Mouse (Mus musculus) ES-E14 (cell line): ENCODE measurements around the gene Arl4d. TPM values are rescaled to one million over a fixed set of nuclear protein-coding genes. Genes with fewer than 3 reads are reported as not detected.
A peak's percentile ranks its signal among the peaks of the same experiment; 100 is the strongest.

Experiments used
- DNase-seq: peaks from one replicate; pipeline ENCODE4 v3.0.0-alpha.2; 2013; ENCODE audit warnings: low read depth, low spot score
- H3K27ac ChIP-seq: 2 replicates; pipeline ENCODE4 v1.5.1; 2012; ENCODE audit warnings: low read depth, mild to moderate bottlenecking, low read length, moderate library complexity, mixed read lengths; ENCODE audit not compliant: poor library complexity, insufficient read depth, severe bottlenecking
- H3K36me3 ChIP-seq: 2 replicates; pipeline ENCODE4 v1.6.1; 2012; ENCODE audit warnings: mild to moderate bottlenecking, low read length, moderate library complexity, mixed read lengths; ENCODE audit not compliant: control insufficient read depth, poor library complexity, insufficient read depth, severe bottlenecking
- H3K4me1 ChIP-seq, 2 experiments: fragments of 150-350 bp in 1 of 2; sonication (generic) in 1 of 2; 2 replicates each; pipeline ENCODE4 v1.6.1; 2012; ENCODE audit warnings: low read length in 2 of 2, mild to moderate bottlenecking in 1 of 2, mixed read lengths in 1 of 2; ENCODE audit not compliant: control insufficient read depth in 2 of 2, insufficient read depth in 2 of 2, poor library complexity in 1 of 2
- H3K4me3 ChIP-seq, 2 experiments: fragments of 150-350 bp in 1 of 2; sonication (generic) in 1 of 2; 2 replicates each; pipeline ENCODE4 v1.5.1; 2012; ENCODE audit warnings: low read length in 2 of 2, low read depth in 1 of 2, mild to moderate bottlenecking in 1 of 2, mixed read lengths in 1 of 2; ENCODE audit not compliant: insufficient read depth in 1 of 2, poor library complexity in 1 of 2, severe bottlenecking in 1 of 2
- H3K9ac ChIP-seq: 2 replicates; pipeline ENCODE4 v1.6.1; 2012; ENCODE audit warnings: low read depth, mild to moderate bottlenecking, low read length, mixed read lengths; ENCODE audit not compliant: poor library complexity, insufficient read depth, severe bottlenecking
- H3K9me3 ChIP-seq: fragments of 150-350 bp; sonication (generic); 2 replicates; pipeline ENCODE4 v1.6.1; 2012; ENCODE audit warnings: low read depth, mild to moderate bottlenecking, low read length; ENCODE audit not compliant: control insufficient read depth, insufficient read depth
- CHD2 ChIP-seq: IDR thresholded peaks from 2 replicates; pipeline ENCODE4 v1.6.1; 2014; ENCODE audit warnings: mild to moderate bottlenecking, low read depth, low read length, inconsistent platforms
- HCFC1 ChIP-seq: IDR thresholded peaks from 2 replicates; pipeline ENCODE4 v1.6.1; 2012; ENCODE audit warnings: low read length, inconsistent platforms, borderline replicate concordance; ENCODE audit not compliant: insufficient read depth
- MAFK ChIP-seq: IDR thresholded peaks from 2 replicates; pipeline ENCODE4 v1.6.1; 2014; ENCODE audit warnings: mild to moderate bottlenecking, low read depth, low read length, inconsistent platforms; ENCODE audit not compliant: insufficient read depth
- ZC3H11A ChIP-seq: IDR thresholded peaks from 2 replicates; pipeline ENCODE4 v1.6.1; 2012; ENCODE audit warnings: low read depth, mild to moderate bottlenecking, inconsistent platforms, low read length, borderline replicate concordance
- ZNF384 ChIP-seq: IDR thresholded peaks from 2 replicates; pipeline ENCODE4 v1.6.1; 2012; ENCODE audit warnings: low read depth, low read length, inconsistent platforms
- in situ Hi-C, 2 experiments: fragments of 600-800 bp; cut with MboI; formaldehyde crosslinking; loops; one replicate each; pipeline ENCODE4 v1.15.1; 2025; ENCODE audit warnings: low sequenced_read_pairs in 2 of 2, inconsistent platforms in 1 of 2; ENCODE audit not compliant: unreplicated experiment in 2 of 2
- total RNA-seq: library from RNA; depleted of rRNA; stranded (reverse); fragments of 300-350 nt; gene quantifications from 2 replicates; pipeline ENCODE4 v1.2.3, GENCODE M21; 2012; rRNA removed

The Arl4d gene
- total RNA-seq: 11.2 and 13.8 TPM in 2 replicates

GRCm38 (mm10) chr11:101664825-101665635 lies at the start of gene Arl4d:
Gene Arl4d, plus strand, starts transcription at chr11:101665541.
- Histone ChIP-seq H3K9me3 (no peaks in the 10 kb centered on the region), H3K27ac (no peak within 1 kb of the TSS), H3K9ac (peak within 1 kb of the TSS; percentile 81), H3K4me1 (peaks cover 5 to 22% of the 10 kb centered on the region in 2 experiments; a peak in 3 of 4 replicates), H3K4me3 (peak within 1 kb of the TSS; percentile 83 to 85), H3K36me3 (peaks cover 4% of the 10 kb centered on the region; the same call in 1 of the 2 replicates)
- TF ChIP-seq ZNF384: no peak
- no peak for TF ChIP-seq ZC3H11A
- no peak for TF ChIP-seq MAFK
- in situ Hi-C loops: loop anchor here (5.0 kb wide), 1 partner anchor 67 kb away; the partner anchor contains the start of gene Dhx8 (in 2 of the 2)
- peak; percentile 86 for DNase-seq

- DNase-seq: no peak
- Histone ChIP-seq H3K4me3 (no peak overlapping the region), H3K4me1 (peaks cover 4 to 17% of the 10 kb centered on the region in 2 experiments; a peak in 3 of 4 replicates), H3K36me3 (no peaks in the 10 kb centered on the region), H3K9me3 (no peaks in the 10 kb centered on the region), H3K27ac (no peak overlapping the region), H3K9ac (no peak overlapping the region)
- no peak for TF ChIP-seq CHD2
- TF ChIP-seq MAFK: no peak
- TF ChIP-seq ZNF384: no peak
- TF ChIP-seq ZC3H11A: no peak
- in situ Hi-C loops: no loop called here
Observed at GRCm38 (mm10) chr11:101616104-101616503, 49.2 kb upstream of the Arl4d start.

GRCm38 (mm10) chr11:101616948-101617767 lies 48.2 kb upstream of the Arl4d start:
- no peak overlapping the region for H3K27ac ChIP-seq
- no peak overlapping the region for H3K4me3 ChIP-seq
- in situ Hi-C loops: no loop called here
- DNase-seq: no peak
- TF ChIP-seq MAFK: no peak
- TF ChIP-seq ZC3H11A: no peak
- TF ChIP-seq ZNF384: no peak
- TF ChIP-seq HCFC1: no peak
- TF ChIP-seq CHD2: no peak
- no peaks in the 10 kb centered on the region for H3K36me3 ChIP-seq
- H3K9ac ChIP-seq: peak overlapping the region; percentile 24; the same call in 1 of the 2 replicates
- H3K4me1 ChIP-seq: peaks cover 4 to 17% of the 10 kb centered on the region in 2 experiments; a peak in 3 of 4 replicates
- H3K9me3 ChIP-seq: 0 out of 2 replicates have a peak, but pooled peaks cover 4% of the 10 kb centered on the region

- Histone ChIP-seq H3K9ac (no peak overlapping the region), H3K4me3 (no peak overlapping the region), H3K27ac (no peak overlapping the region; the same call in 1 of the 2 replicates), H3K4me1 (peaks cover 4 to 17% of the 10 kb centered on the region in 2 experiments; a peak in 3 of 4 replicates), H3K36me3 (peaks cover under 1% of the 10 kb centered on the region; the same call in 1 of the 2 replicates), H3K9me3 (0 out of 2 replicates have a peak, but pooled peaks cover 5% of the 10 kb centered on the region)
- DNase-seq: peak; percentile 83
- TF ChIP-seq MAFK: no peak
- no peak for TF ChIP-seq HCFC1
- TF ChIP-seq ZC3H11A: no peak
- TF ChIP-seq ZNF384: no peak
- no peak for TF ChIP-seq CHD2
- in situ Hi-C loops: no loop called here
Observed at GRCm38 (mm10) chr11:101617849-101618248, 47.5 kb upstream of the Arl4d start.
